Mouse (Mus musculus): Measurements from ENCODE around the gene 1700012B09Rik.

Gene 1700012B09Rik

DNA sequence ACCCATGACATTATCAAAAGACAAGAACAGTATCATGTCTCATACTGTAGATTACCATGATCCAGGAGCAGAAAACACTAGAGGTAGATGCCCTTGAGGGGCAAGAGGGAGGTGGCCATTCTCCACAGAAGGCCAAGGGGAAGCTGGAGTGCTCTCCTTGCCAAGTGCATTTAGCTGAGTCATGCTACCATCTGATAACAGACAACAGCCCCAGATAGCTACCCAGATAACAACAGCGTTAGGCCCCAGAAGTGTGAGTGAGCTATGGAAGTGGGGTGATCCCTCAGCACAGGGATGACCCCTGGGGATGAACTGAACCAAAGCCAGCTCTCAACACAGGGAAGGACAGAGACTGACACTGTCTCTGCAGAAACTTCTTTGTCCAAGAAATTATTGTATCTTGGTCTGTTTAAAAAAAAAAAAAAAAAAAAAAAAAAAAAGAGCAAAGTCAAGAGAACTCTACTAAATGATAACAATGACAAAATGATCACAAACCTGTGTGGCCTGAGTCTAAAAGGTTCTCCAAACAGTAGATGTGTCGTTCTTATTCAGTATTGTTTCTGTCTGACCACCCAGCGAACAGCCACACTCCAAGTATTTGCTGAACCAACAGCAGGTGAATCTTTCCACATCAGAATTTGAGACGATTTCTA lies 31.2 kb downstream of the 1700012B09Rik start:
- in situ Hi-C loops (cut with MboI, MseI), result no loop called here

DNA sequence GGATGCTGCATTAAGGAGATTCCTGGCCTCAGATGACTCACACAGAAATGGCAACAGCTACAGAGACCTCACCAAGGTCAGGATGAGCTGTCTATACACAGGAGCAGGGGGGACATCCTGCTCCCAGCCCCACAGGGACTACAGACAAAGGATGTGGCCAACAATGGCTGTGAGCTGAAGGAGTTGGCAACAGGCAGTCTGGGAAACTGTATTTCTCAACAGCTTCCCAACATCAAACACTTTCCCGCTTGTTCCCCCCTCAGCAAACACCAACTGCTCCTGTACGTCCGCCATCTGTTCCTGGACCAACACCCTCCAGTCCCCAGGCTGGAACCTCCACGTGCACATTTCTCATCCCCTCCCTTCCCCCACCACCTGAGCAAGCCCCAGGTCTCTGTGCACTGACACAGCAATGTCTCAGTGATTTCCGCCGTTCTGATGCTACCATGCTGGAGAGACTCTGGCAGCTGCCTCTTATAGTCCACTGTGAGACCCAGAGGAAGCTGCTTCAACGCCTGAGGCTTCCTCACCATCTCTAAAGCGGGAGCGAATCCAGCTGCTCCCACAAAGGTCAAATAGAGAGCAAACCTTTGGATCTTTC lies 39.8 kb downstream of the 1700012B09Rik start:
- in situ Hi-C loops (cut with MboI, MseI), result no loop called here

DNA sequence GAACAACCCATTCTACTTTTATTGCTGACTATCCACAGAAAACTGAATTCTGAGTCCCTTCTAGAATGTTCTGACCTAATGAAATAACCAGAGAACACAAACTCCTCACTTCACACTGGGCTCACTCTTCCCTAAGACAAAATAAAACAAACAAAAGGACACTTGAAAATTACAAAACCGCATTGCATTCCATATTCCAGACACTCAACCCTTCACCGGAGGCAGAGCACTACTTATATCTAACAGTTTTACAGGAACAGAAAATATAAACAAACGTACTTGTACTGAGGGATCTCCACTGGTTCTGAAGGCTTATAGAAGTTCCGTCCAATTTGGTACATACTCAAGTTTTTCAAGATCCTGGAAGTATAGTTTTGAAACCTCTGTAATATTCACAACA lies 42.5 kb downstream of the 1700012B09Rik start:
- in situ Hi-C loops (cut with MboI, MseI), result no loop called here

DNA sequence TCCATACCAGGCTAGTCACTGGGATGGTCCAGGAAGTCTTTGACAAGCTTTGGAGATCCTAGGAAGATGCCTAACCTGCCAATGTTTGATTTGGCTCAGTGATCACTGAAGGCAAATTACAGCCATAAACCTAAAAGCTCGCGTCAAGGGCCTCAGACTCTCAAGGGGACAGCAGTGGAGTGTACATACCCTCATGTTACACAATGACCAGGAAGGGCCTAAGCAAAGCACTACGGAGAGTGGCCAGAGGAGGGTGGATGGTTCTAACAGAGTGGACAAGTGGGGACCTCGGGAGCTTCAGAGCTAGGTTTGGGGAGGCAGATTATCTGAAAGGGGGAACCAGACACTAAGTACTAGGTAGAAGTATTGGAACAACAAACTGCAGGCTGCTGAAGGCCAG lies 44.2 kb downstream of the 1700012B09Rik start:
- in situ Hi-C loops (cut with MboI, MseI), result no loop called here

DNA sequence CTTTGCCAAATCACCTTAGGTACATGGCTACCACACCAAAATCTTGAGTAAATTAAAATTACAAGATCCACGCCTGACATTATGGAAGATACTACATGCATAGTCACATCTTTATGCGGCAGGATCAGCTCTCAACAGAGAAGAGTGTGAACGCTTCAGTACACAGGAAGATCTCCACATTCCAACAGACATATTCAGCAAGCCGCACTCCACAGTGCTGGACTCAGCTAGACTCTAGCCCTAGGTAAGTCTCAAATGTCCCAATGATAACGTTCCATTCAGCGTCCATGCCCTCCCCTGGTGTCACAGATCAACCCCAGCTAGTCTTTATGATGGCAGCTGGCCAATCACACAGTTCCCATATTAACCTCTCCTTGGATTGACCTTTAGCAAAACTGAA lies 44.8 kb downstream of the 1700012B09Rik start:
- in situ Hi-C loops (cut with MboI, MseI), result no loop called here

DNA sequence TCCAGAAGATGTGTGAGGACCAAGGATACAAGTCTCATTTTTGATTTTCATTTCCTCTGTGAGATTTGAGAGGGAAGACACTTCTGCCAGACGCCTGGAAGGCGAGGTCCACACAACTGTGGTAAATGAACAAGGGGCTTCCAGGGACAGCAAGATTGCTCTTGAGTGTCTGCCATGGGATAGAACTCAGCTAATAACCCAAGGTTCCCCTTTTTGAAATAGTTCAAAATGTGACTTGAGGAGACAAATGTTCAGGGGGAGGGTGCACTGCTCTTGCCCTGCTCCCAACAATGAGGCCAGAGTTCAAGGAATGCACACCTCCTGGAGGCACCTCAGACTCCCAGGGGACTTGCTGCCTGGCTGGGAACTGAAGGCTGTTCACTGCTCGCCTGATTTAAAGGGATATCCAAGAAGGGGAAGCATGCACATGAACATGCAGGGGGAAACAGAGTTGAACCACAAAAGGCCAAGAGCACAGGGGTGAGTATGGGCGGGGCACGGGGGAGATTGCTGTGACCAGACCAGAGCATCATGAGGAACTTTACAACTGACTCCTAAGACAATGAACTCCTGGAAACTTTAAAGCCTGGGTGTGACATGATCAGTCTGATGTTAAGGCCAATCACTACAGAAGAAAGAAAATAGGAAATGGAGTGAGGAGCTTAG lies 45.9 kb downstream of the 1700012B09Rik start:
- in situ Hi-C loops (cut with MboI, MseI), result no loop called here

DNA sequence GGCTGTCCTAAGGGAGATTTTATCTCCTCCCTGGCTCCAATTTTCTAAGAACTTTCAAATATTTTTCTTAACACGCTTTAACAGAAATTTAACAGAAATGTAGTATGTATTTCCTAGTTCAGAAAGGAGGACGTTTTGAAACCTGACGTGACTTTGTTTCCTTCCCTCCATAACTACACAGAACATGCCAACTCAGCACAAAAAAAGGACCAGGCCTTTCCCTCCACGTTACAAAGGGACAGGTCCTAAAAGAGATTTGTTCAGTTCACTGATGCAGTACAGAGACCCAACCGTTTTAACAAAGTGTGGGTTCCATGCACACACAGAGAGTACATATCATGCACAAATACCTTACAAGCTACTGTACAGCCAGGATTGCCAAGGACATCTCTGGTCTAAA lies 49.2 kb downstream of the 1700012B09Rik start:
- in situ Hi-C loops (cut with MboI, MseI), result no loop called here

DNA sequence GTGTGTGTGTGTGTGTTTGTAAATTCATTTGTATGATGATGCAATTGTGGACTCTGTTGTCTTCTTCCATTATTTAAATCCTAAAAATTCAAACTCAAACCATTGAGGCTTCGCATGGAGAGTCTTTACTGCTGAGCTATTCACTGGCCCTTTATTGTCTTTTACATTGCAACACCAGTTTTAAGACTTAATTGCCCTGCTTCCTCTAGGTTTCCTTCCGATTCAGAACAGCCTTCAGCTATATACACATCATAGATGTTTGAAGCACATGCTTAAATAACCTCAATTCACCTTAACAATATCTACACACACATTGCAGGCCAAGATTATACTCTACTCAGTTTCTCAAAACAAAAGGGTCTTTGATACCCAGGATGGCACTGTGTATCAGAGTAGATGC lies 50.4 kb downstream of the 1700012B09Rik start:
- in situ Hi-C loops (cut with MboI, MseI), result no loop called here

DNA sequence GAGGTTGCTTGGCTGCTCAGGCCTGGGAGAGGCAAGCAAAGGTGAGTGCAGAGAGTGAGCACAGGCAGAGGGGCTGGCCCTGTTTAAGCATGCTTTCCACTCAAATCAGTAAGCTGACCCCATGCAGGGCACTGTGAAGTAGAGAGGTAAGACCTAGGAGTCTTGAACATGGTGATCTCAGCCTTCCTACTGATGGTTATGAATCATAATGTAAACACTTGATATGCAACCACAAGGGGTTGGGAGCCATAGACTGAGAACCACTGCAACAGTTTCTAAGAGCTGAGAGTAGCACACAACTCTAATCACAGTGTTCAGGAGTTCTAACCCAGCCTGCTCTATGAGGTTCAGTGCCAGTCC lies 52.5 kb downstream of the 1700012B09Rik start:
- in situ Hi-C loops (cut with MboI, MseI), result no loop called here

DNA sequence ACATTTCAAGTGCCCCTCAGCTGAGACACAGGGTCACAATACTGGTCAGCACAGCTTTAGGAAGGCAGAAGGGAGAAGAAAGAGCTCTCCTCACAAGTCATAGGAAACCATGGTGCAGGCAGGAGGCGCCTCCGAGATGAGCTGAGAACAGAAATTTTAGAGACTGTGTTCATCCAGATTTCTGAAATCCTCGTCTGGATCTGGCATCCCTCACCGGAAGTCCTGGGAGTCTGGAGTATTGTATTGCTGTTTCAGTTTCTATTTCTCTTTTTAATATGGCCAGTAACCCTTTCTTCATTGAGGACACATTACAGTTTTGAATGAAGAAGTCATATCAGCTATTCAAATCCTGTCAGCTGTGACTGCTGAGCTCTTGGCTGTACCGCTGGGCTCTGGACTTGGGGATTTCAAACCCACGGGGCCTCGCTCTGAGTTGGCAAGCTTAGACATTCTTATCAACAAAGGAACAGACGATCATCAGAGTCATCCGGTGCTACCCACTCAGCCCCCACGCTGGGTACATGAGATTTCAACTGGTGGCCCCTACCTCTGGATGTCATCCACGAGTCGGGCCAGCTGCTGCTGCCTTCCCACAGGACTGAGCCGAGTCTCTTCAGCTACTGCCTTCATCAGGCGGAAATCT lies 53.0 kb downstream of the 1700012B09Rik start:
- in situ Hi-C loops (cut with MboI, MseI), result no loop called here

DNA sequence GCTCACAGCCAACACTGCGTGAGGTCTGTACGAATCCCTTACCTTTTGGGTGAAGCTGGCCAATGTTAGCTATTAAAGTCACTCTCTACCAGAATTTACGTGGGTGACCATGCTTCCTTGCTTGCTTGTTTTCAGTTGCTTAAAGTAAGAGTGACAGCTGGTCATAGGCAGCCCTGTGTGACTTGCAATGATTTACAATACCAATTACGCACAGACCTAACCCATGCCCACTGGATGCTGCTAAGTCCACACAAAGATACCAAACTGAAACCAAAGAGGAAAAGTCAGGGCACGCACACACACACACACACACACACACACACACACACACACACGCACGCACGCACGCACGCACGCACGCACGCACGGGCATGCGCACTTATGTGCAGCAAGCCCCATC lies 55.6 kb downstream of the 1700012B09Rik start:
- in situ Hi-C loops (cut with MboI, MseI), result no loop called here

DNA sequence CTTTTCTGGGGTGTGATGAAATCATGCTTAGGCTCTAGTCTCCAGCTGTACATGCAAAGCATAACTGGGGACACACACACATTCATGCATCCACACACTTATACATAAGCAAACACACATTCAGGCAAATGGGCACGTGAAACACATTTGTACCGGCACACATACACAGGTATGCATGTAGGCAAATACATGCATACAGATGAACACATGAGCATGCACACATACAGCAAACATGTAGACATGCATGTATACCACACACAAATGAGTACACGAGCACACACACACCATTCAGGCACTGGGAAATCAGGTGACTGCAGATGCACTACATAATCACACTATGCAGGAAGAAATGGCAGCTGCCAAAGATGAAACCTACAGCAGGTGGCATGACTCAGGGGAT lies 59.9 kb downstream of the 1700012B09Rik start:
- in situ Hi-C loops (cut with MboI, MseI), result no loop called here

Data from regulatory T cell (primary cell).